Mouse (Mus musculus) T-helper 17 cell (primary cell): Measurements from ENCODE around the gene Vmn1r93.
"Not testable (repeated sequence)": the region's sequence is repeated elsewhere in the genome, so short reads cannot be mapped to it uniquely, and the experiment has no call there.

ENCODE experiments used
- in situ Hi-C, 2 experiments: fragments of 300-600 bp; cut with MboI, MseI; formaldehyde crosslinking; loops; 1 replicate in 1 of 2; 2 replicates in 1 of 2; pipeline ENCODE4 v1.15.1; 2025; ENCODE audit warnings: high pct_unique_total_duplicates in 2 of 2

Vmn1r93 gene

GRCm38 (mm10) chr7:20138988-20139387, at the start of gene Vmn1r93:
TSS of gene Vmn1r93 (minus strand) at chr7:20139088.
- in situ Hi-C loops: loop anchor here (5.0 to 25.0 kb wide), 2 partner anchors 648 to 1993 kb away; partner anchors contain the start of genes Gm10666 (in 2 of the 2) and Vmn1r113 (in 1 of the 2)

GRCm38 (mm10) chr7:20168277-20168676, 29.4 kb upstream of the Vmn1r93 start, which contains the start of gene Vmn1r94:
TSS of gene Vmn1r94 (minus strand) at chr7:20168377.
- in situ Hi-C loops: loop anchor here in 1 of 2 experiments (25.0 kb wide), 1 partner anchor 669 kb away; the partner anchor contains the start of gene Vmn1r115

DNA sequence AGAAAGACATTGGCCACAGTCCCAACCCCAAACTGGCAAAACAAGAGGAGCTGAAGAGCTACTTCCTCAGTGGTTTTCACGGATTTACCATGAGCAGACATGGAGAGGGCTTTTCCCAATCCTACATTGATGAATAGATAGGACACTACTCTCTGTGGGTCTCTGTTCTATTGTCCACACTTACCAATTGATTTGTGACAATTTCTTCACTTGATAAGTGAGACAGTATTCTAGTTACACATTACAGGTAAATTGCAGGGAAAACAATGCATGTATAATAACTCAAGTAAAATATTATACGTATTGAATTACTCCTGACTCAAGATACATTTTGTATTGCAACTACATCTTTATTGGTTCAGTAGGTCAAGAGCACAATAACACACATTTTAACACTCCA, 16.4 kb downstream of the Vmn1r93 start, which contains the start of gene Gm16442:
Gene Gm16442, minus strand, starts transcription at position 101 of the 400 bp plus-strand sequence.
- in situ Hi-C loops: loop anchor here in 1 of 2 experiments (10.0 kb wide), 1 partner anchor 662 kb away; the partner anchor contains the start of gene Vmn1r113

DNA sequence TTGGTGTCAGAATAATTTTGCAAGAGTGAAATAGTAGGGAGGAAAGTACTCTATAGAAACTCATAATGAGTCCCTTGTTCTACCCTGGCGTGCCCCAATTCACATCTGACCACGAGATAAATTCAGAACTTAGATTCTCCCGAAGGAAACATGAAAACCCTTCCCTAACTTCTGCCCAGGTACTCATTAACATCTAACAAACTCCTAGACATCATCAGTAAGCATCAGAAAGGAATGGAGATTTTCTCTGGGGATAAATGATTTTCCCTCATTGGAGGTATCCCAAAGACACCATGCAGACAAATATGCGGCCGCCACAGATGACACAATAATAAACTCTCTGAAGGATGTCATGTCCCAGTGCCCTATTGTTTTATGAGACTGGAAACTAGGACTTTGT, 39.5 kb downstream of the Vmn1r93 start, which contains the start of gene Vmn1r91:
Gene Vmn1r91, plus strand, starts transcription at position 301 of the 400 bp plus-strand sequence.
- in situ Hi-C loops: not testable (repeated sequence)
